Mouse (Mus musculus): ENCODE results near the gene Ccdc117. TPM values are rescaled to one million over a fixed set of nuclear protein-coding genes. Genes with fewer than 3 reads are reported as not detected.
A peak's percentile ranks its signal among the peaks of the same experiment; 100 is the strongest.
"Not testable (repeated sequence)": the region's sequence is repeated elsewhere in the genome, so short reads cannot be mapped to it uniquely, and the experiment has no call there.

Gene Ccdc117
- total RNA-seq, 2 experiments from 2014 or later: 8.8 to 12.1 TPM

DNA sequence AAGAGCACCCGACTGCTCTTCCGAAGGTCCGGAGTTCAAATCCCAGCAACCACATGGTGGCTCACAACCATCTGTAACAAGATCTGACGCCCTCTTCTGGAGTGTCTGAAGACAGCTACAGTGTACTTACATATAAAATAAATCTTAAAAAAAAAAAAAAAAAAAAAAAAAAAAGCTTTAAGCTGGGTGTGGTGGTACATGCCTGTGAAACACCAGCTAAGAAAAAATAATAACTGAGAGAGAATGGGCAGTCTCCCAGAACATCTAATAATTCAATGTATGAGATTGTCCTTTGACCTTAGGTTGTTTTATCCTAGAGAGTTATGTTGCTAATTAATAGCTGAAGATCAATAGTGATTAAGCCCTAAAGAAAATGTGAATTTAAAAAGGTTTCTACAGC lies 4.5 kb downstream of the Ccdc117 start:
- not testable (repeated sequence) for DNase-seq (ENCODE audit: low spot score in 2 of 2)

DNA sequence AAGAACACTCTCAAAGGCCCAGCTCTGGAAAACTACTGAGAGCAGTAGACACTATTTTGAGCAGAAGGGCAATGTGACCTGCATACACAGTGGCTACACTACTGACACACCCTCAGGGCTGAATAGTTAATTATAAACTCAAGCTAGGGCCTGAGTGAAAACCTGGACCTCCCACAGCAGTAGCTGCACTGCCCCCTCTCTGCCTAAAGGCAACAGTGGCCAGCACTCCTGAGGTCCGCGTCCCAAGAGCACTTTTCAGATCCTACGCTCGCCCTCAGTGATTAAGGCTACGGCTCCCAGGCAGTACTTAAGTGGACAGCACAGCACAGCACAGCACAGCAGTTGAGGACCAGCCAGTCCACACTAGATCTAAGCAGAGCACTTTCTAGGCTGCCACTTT lies 8.9 kb downstream of the Ccdc117 start:
- DNase-seq (ENCODE audit: low spot score in 2 of 2): no peak

DNA sequence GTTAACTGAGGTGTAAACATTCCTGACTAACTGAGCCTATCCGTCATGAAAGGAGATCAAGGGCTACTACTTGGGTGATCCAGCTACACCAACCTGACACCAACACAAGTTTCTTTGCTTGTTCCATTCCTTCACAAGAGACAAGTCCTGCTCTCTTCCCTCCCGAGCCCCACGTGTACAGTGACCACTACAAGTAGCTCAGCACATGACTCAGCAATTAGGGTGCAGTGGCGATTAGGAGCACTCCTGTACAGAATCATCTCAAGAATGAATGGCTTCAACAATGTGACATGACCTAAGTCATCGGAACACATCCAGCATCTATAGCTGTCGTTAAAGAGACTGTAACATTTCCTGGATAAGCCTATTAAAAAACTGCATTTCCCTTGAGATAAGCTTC lies 11.3 kb downstream of the Ccdc117 start:
- DNase-seq (ENCODE audit: low spot score in 2 of 2): no peak

DNA sequence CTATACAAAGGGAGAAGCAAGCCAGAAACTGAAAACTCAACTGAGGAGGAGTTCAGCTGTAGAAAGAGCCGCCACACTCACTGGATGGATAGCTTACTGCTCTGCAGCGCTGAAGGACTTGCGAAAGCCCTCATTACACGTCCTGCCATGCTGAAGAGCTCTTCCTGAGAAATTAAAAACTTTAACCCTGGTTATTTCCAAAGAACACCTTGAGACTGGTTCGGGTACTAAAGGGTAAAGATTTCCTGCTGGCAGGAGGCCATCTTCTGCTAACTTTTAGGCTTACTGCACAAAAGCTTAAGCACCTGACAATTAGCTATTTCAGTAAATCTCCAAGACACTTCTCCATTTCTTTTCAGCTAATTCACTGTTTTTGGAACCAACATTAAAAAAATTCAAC lies 11.8 kb downstream of the Ccdc117 start:
- no peak for DNase-seq (ENCODE audit: low spot score in 2 of 2)

DNA sequence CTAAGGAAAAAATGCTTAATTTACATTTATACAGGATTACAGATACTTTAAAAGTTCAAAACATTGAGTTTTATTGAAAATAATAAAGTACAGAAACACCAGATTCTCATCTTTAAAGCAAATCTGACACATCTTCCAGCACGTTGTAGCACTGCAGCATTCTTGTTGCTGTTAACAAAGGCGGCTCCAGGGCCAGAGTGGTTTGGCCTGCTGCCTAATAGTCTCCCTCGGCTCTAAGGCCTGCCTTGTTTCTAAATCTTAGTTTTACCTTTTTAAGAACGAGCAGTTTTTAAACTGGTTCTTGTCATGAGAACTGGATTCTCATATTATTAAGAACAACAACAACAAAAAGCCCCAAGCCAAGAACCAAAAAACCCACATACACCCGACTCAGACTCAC lies 13.1 kb downstream of the Ccdc117 start:
- no peak for DNase-seq (ENCODE audit: low spot score in 2 of 2)

DNA sequence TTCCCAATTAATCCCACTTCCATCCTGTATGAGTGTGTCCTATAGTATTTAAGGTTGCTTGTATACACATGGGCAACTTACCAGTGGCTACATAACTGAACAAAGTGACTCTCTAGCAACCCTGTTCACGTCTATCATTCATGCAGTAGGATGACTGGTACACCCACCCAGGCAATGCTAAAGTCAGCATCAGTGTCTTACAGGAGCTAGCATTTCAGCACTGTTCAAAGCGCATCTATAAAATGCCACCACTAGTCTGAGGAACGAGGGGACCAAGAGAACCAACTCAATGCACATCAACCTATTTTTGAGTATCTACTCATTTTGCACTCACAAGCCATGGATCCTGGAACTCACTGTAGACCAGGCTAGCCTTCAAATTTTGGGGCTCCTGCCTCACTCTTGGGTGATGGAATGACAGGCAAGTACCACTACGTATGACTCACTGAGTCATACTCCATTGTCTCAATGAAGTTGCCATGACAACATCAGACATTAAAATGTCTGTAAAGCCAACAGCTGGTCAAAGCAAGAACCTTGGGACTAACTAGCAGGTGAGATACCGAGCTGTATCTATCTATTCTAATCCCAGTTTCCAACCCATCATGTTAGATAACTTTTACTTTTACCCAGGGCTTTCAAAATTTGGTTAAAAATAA lies 14.0 kb downstream of the Ccdc117 start:
- no peak for DNase-seq (ENCODE audit: low spot score in 2 of 2)

DNA sequence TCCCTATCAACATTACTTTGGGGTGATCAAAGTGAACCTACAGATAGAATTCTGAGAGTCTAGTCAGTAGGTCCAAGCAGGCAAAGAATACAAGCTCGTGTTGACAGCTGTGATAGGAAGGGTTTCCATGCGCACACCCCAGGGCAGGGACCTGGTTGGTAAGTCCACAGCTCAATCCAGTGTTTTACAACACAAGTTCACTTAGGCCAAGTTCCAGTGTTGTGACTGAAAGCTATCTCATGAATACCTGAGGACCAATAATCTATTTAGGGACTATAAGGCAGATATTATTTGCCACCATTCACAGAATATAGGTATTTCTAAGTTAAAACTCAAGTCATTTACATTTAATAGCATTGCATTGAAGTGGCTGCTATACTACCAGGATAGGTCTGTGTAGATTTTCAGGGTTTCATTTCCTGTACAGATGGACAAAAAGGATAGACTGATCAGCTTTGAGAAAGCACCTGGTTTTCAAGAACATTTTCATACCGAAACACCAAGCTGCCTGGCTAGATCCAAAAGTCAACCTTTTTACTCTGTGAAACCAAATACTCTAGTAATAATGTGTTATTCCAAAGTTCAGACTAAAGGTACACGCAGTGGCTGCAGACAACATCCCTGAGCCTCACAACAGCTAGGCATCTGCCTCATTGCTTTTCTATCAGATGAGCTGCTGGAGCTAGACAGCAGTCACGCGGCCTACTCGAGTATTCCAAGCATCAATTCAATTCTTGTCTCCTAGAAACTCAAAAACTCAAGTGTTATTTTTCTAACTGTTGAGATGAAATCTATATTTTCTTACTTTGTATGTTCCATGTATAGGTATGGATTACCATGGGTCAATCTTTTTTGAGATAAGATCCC lies 15.2 kb downstream of the Ccdc117 start:
- no peak for DNase-seq (ENCODE audit: low spot score in 2 of 2)

DNA sequence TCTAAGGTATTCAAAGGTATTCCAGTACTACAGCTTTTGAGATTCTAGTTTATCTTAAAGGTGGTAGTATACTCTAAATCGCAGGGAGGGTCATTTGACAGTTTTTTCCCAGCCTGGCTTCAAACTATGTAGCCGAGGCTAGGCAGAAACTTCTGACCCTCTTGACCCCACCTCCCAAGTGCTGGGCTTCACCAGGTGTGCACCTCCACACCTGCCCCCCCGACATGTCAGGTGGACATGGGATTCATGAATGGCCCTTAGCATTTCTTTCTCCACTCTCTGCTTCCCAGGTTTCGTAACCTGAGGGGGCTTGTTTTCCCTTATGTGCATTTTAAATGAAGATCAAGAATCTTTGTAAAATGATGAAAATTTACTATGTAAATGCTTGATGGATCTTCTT lies 16.6 kb downstream of the Ccdc117 start:
- DNase-seq (ENCODE audit: low spot score in 2 of 2): no peak

DNA sequence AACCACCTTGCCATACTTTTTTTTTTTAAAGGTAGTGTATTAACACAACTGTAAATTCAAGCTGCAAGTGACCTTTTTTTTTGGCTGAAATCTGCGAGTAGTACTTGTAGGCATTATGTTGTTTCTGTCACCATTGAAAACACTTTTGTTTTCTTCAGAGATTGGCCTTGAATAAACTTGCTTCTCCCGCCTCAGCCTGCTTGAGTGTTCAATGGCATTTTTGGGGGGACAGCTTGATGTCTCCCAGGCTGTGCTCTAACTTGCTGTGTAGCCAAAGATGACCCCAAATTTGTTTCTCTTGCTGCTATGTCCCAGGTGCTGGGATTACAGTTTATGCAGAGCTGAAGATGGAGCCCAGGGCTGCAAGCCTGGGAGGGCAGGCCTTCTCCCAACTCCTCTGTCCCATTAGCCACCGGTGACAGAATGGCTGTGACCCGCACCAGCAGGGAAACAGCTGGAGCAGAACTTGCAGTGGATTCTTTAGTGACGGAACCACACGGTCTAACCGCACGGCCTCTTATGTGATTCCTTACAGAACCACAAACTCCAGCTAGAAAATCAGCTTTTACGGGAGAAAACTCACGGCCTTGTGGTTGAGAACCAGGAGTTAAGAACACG lies 19.1 kb downstream of the Ccdc117 start:
- no peak for DNase-seq (ENCODE audit: low spot score in 2 of 2)

DNA sequence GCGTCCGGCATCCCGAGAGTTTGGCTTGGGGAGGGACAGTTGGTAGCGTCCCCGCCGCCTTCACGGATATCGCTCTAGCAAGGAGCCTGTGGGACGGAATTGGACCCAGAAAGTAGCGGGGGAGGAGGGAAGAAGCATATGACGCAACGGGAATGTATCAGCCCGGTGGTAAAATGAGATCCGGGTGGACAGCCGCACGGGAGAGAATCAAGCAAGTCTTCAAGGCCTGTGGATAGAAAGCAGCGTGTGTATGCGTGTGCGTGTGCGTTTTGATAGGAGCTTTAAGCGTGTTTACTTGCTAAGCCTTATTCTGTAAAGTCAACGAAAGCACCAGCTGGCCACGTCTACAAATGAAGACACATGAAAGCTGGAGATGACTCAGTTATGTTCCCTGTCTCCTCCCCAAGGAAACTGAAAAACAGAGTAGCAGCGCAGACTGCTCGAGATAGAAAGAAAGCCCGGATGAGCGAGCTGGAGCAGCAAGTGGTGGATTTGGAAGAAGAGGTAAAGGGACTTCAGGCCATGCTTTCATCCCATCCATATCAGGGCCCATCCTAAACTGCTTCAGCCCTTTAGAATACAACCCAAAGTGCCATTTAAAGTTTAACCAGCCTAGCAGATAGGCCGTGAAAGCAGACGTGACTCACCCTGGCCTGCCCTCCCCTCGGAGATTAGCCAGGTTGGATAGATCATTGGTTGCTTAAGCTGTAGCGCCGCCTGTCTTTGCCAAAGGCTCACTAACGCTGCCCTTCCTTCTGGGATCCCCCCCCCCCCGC lies 20.3 kb downstream of the Ccdc117 start:
- DNase-seq (ENCODE audit: low spot score in 2 of 2): peak; percentile 64 to 65

DNA sequence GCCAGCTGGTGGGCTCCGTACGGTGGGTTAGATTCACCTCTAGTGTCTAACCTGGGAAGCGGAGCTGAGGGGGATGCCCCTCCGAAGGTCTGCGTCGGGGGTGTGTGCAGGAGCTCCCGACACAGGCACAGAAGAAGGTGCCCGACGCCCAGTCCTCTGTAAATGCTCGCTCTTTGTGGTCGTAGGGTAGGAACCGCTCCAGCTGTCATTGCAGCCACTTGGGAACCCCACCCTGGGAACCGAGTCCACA lies 20.8 kb downstream of the Ccdc117 start:
- DNase-seq (ENCODE audit: low spot score in 2 of 2): no peak

DNA sequence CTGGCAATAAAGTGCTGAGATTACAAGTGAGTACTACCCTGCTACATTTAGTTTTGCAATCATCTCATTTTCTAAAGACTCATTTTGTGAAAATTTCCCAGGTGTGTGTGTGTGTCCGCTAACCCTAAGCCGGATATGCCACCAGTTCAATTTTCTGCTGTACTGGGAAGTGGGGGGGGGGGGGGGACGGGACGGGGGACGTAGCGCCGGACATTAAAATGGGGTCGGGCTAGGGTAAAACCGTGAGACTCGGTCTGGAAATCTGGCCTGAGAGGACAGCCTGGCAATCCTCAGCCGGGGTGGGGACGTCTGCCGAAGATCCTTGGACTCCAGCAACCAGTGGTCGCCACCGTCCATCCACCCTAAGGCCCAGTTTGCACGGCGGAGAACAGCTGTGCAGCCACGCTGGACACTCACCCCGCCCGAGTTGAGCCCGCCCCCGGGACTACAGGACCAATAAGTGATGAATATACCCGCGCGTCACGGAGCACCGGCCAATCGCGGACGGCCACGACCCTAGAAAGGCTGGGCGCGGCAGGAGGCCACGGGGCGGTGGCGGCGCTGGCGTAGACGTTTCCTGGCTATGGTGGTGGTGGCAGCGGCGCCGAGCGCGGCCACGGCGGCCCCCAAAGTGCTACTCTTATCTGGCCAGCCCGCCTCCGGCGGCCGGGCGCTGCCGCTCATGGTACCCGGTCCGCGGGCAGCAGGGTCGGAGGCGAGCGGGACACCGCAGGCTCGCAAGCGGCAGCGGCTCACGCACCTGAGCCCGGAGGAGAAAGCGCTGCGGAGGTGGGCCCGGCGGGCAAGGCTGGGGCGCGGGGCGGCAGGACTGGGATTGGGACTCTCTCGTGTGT lies 21.3 kb downstream of the Ccdc117 start, which contains the start of gene Xbp1:
Xbp1 (plus strand) TSS at position 248 of the 854 bp plus-strand sequence.
- DNase-seq (ENCODE audit: low spot score in 2 of 2): peak; percentile 97

DNA sequence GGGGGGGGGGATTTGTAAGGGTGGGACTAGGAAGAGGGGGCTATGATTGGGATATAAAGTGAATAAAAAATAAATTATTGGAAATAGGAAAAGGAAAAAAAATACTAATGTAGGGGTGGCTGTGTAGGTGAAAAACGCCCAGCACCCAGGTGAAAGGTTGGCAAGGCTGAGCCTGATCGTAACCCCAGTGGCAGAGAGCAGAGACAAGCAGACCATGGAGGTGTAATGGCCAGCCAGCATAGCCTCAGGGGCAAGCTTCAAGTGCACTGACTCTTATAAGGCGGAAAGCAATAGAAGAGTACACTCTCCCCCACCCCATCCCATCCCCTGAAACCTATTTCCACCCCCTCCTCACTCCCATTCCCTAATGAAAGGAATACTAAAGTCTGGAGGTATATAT lies 22.3 kb downstream of the Ccdc117 start:
- no peak for DNase-seq (ENCODE audit: low spot score in 2 of 2)

DNA sequence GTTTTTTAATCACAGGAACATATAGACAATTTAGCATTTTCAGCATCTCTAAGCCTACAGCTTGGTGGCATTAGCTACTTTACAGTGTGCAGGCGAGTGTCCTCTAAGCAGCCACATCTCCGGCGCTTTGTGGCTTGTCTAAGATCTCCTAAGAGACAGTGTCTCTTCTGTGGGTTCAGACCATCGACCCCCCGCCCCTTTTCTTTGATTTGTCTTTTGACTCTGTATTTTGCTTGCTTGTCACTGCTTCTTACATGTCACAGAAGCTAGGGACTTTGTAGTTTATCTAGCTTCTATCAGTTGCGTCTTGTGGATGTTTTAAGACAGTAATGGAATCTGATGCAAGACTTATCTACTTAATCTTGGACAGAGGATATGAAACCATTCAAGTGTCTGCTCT lies 24.6 kb downstream of the Ccdc117 start:
- no peak for DNase-seq (ENCODE audit: low spot score in 2 of 2)

DNA sequence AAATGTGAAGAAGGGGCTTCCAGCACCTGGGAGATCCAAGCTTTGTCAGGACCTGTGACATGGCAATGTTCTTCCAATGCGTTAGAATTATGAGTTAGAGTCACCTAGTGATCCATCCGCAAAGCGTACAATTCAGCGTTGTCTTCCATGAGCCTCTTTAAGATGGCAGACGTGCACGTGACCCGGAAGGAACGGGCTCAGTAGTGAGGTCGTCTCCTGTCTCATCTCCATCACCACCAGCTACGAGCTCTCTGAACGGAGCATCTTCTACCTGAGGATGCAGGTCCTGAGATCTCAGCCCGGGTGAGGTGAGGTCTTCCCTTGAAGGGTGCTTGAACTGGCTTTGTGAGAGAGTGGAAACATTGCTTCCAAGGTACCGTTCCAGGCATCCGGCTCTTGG lies 25.4 kb downstream of the Ccdc117 start:
- DNase-seq (ENCODE audit: low spot score in 2 of 2): no peak

DNA sequence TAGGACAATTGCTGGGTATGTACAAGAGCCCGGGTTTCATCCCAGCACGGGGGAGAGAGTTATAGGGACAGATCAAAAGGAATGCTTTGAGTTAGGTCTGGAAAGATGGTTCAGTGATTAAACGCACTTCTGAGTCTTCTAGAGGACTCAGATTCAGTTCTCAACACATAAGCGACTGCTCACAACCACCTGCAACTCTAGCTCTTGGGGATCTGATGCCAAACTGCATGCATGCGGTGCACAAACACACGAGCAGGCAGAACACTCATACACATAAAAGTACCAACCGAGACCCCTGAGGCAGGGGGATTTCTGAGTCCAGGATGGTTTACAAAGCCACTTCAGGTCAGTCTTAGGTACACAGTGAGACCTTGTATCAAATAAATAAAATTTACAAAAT lies 25.8 kb downstream of the Ccdc117 start:
- DNase-seq (ENCODE audit: low spot score in 2 of 2): no peak

DNA sequence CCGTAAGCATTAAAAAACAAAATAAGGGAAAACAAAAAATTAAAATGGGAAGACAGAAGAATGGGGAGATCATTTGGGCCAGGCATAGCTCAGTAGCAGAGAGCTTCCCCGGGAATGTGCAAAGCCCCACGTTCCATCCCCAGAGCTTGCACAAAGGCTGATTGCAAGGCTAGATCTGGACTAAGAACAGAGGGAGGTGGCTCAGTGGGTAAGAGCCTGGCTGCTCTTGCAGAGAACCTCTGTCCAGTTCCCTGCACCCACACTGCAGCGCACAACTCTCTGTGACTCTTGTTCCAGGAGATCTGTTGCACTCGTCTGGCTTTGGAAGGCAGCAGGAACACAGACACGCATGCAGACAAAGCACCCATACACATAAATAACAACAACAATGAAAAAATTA lies 26.3 kb downstream of the Ccdc117 start:
- DNase-seq (ENCODE audit: low spot score in 2 of 2): no peak

DNA sequence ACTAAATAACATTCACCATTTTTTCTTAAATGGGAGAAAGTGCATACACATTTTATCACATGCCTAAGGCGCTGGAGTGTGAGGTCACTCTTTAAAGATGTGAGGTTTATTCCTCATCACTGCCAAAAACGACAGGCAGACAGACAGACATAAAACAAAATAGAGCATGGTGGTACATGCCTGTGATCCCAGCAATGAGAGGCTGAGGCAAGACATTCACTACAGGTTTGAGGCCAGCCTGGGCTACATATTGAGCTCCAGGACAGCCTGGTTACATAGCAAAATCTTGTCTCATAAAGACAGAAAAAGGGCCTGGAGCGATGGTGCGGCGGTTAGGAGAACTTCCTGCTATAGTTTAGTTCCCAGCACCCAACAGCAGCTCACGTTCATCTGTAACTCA lies 26.8 kb downstream of the Ccdc117 start:
- no peak for DNase-seq (ENCODE audit: low spot score in 2 of 2)

DNA sequence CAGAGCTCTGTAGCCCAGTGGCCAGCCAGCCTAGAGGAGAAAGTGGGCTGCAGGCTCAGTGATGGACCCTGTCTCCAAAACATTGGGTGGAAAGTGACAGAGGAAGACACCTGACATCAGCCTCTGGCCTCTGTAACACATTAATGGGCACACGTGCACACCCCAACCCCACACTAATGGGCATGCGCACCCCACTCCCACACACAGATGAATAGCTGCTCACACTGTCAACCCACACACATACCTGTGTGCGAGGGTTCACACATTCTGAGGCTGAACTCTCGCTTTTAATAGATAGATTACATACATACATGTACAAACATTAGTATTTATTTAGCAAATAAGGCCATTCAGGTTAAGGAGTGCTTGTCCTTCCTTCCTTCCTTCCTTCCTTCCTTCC lies 27.9 kb downstream of the Ccdc117 start:
- no peak for DNase-seq (ENCODE audit: low spot score in 2 of 2)

DNA sequence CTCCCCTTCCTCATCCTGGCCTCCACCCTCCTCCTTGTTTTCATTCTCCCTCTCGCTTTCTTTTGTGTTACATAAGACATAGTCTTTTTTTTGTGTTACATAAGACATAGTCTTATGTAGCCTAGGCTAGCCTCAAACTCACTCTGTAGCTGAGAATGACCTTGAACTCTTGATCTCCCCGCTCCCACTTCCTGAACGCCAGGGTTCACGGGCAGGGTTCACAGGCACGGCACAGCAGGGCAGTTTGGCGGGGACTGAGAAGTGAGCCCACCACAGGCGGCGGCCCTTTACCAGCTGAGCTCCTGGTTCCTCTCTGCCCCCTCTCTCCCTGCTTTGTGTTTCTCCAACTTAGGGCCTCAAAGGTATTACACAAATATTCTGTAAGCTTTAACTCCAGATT lies 29.0 kb downstream of the Ccdc117 start:
- no peak for DNase-seq (ENCODE audit: low spot score in 2 of 2)

All from layer of hippocampus, postnatal 14 days (tissue).